Mouse (Mus musculus): ENCODE measurements around the gene Ehd2. TPM values are rescaled to one million over a fixed set of nuclear protein-coding genes. Genes with fewer than 3 reads are reported as not detected.

Gene Ehd2
- total and polyA plus RNA-seq, 3 experiments = 0.15 to 0.38 (median 0.33) TPM

GRCm38 (mm10) chr7:15914751-15915150, 52.6 kb downstream of the Ehd2 start:
- H3K36me3 ChIP-seq (replicated peaks) = peaks cover 38% of the 10 kb centered on the region
- DNase-seq (ENCODE audit: low spot score) (no peak), ATAC-seq (ENCODE audit: extremely low read depth, insufficient number of reproducible peaks, low FRiP score, poor library complexity, severe bottlenecking) (no peak)
- peaks cover 5% of the 10 kb centered on the region; the same call in 1 of the 2 replicates for H3K27me3 ChIP-seq (ENCODE audit: insufficient read depth, low read length)
- H3K9me3 ChIP-seq (replicated peaks) = no peaks in the 10 kb centered on the region
- TF ChIP-seq TAL1 (conservative IDR thresholded peaks at IDR 0.05; ENCODE audit: low read depth, low read length) (no peak), CTCF (IDR thresholded peaks at IDR 0.05; ENCODE audit: low read depth, low read length) (no peak), GATA2 (IDR thresholded peaks at IDR 0.05; ENCODE audit: borderline replicate concordance, low read depth, low read length) (no peak), POLR2AphosphoS5 (IDR thresholded peaks at IDR 0.05; ENCODE audit: insufficient replicate concordance, low read depth, low read length) (no peak), GATA1 (IDR thresholded peaks at IDR 0.05; ENCODE audit: borderline replicate concordance, low read length) (no peak)
- no peak overlapping the region for H3K4me3 ChIP-seq (ENCODE audit: low read depth, low read length)
- H3K4me1 ChIP-seq (ENCODE audit: insufficient read depth, low read depth, low read length) = peaks cover 21% of the 10 kb centered on the region

GRCm38 (mm10) chr7:15914252-15914651, 53.1 kb downstream of the Ehd2 start:
- ATAC-seq (ENCODE audit: extremely low read depth, insufficient number of reproducible peaks, low FRiP score, poor library complexity, severe bottlenecking) = no peak
- TF ChIP-seq GATA1 (IDR thresholded peaks at IDR 0.05; ENCODE audit: borderline replicate concordance, low read length) (no peak), CTCF (IDR thresholded peaks at IDR 0.05; ENCODE audit: low read depth, low read length) (peak; percentile 97)
- Histone ChIP-seq H3K27me3 (ENCODE audit: insufficient read depth, low read length) (peaks cover 5% of the 10 kb centered on the region; the same call in 1 of the 2 replicates), H3K36me3 (replicated peaks) (peaks cover 33% of the 10 kb centered on the region), H3K9me3 (replicated peaks) (no peaks in the 10 kb centered on the region), H3K4me1 (ENCODE audit: insufficient read depth, low read depth, low read length) (peaks cover 16% of the 10 kb centered on the region), H3K4me3 (ENCODE audit: low read depth, low read length) (no peak overlapping the region)
- no peak for DNase-seq (ENCODE audit: low spot score)

GRCm38 (mm10) chr7:15912183-15912582, 55.2 kb downstream of the Ehd2 start:
- peaks cover 4% of the 10 kb centered on the region; the same call in 1 of the 2 replicates for H3K4me1 ChIP-seq (ENCODE audit: insufficient read depth, low read depth, low read length)
- H3K36me3 ChIP-seq (replicated peaks) = peaks cover 15% of the 10 kb centered on the region
- peaks cover 17% of the 10 kb centered on the region for H3K27me3 ChIP-seq (ENCODE audit: insufficient read depth, low read length)
- no peak for TF ChIP-seq GATA1 (IDR thresholded peaks at IDR 0.05; ENCODE audit: borderline replicate concordance, low read length)
- TF ChIP-seq CTCF (IDR thresholded peaks at IDR 0.05; ENCODE audit: low read depth, low read length) = peak; percentile 50
- no peak for TF ChIP-seq POLR2AphosphoS5 (IDR thresholded peaks at IDR 0.05; ENCODE audit: insufficient replicate concordance, low read depth, low read length)
- H3K9me3 ChIP-seq (replicated peaks) = no peaks in the 10 kb centered on the region
- H3K4me3 ChIP-seq (ENCODE audit: low read depth, low read length) = no peak overlapping the region
- ATAC-seq (ENCODE audit: extremely low read depth, insufficient number of reproducible peaks, low FRiP score, poor library complexity, severe bottlenecking) (peak; percentile 54), DNase-seq (ENCODE audit: low spot score) (peak; percentile 50)

GRCm38 (mm10) chr7:15910521-15910920, 56.8 kb downstream of the Ehd2 start:
- peaks cover under 1% of the 10 kb centered on the region for H3K36me3 ChIP-seq (replicated peaks)
- ATAC-seq (ENCODE audit: extremely low read depth, insufficient number of reproducible peaks, low FRiP score, poor library complexity, severe bottlenecking) (no peak), DNase-seq (ENCODE audit: low spot score) (no peak)
- peaks cover 4% of the 10 kb centered on the region; the same call in 1 of the 2 replicates for H3K4me1 ChIP-seq (ENCODE audit: insufficient read depth, low read depth, low read length)
- H3K4me3 ChIP-seq (ENCODE audit: low read depth, low read length) = no peak overlapping the region
- no peaks in the 10 kb centered on the region for H3K9me3 ChIP-seq (replicated peaks)
- H3K27me3 ChIP-seq (ENCODE audit: insufficient read depth, low read length) = peaks cover 25% of the 10 kb centered on the region
- TF ChIP-seq GATA1 (IDR thresholded peaks at IDR 0.05; ENCODE audit: borderline replicate concordance, low read length) (no peak), TAL1 (conservative IDR thresholded peaks at IDR 0.05; ENCODE audit: low read depth, low read length) (no peak), POLR2AphosphoS5 (IDR thresholded peaks at IDR 0.05; ENCODE audit: insufficient replicate concordance, low read depth, low read length) (no peak), GATA2 (IDR thresholded peaks at IDR 0.05; ENCODE audit: borderline replicate concordance, low read depth, low read length) (no peak), CTCF (IDR thresholded peaks at IDR 0.05; ENCODE audit: low read depth, low read length) (no peak)

GRCm38 (mm10) chr7:15907971-15908590, 59.3 kb downstream of the Ehd2 start:
- H3K4me3 ChIP-seq (ENCODE audit: low read depth, low read length) = no peak overlapping the region
- H3K27me3 ChIP-seq (ENCODE audit: insufficient read depth, low read length) = peaks cover 25% of the 10 kb centered on the region
- DNase-seq (ENCODE audit: low spot score) (no peak), ATAC-seq (ENCODE audit: extremely low read depth, insufficient number of reproducible peaks, low FRiP score, poor library complexity, severe bottlenecking) (no peak)
- H3K4me1 ChIP-seq (ENCODE audit: insufficient read depth, low read depth, low read length) = peaks cover 4% of the 10 kb centered on the region; the same call in 1 of the 2 replicates
- TF ChIP-seq CTCF (IDR thresholded peaks at IDR 0.05; ENCODE audit: low read depth, low read length) (no peak), TAL1 (conservative IDR thresholded peaks at IDR 0.05; ENCODE audit: low read depth, low read length) (no peak), POLR2AphosphoS5 (IDR thresholded peaks at IDR 0.05; ENCODE audit: insufficient replicate concordance, low read depth, low read length) (no peak), GATA1 (IDR thresholded peaks at IDR 0.05; ENCODE audit: borderline replicate concordance, low read length) (no peak), GATA2 (IDR thresholded peaks at IDR 0.05; ENCODE audit: borderline replicate concordance, low read depth, low read length) (no peak)
- no peaks in the 10 kb centered on the region for H3K9me3 ChIP-seq (replicated peaks)
- no peaks in the 10 kb centered on the region for H3K36me3 ChIP-seq (replicated peaks)

GRCm38 (mm10) chr7:15906602-15907001, 60.8 kb downstream of the Ehd2 start:
- ATAC-seq (ENCODE audit: extremely low read depth, insufficient number of reproducible peaks, low FRiP score, poor library complexity, severe bottlenecking) (no peak), DNase-seq (ENCODE audit: low spot score) (no peak)
- Histone ChIP-seq H3K9me3 (replicated peaks) (no peaks in the 10 kb centered on the region), H3K4me3 (ENCODE audit: low read depth, low read length) (no peak overlapping the region), H3K4me1 (ENCODE audit: insufficient read depth, low read depth, low read length) (0 out of 2 replicates have a peak, but pooled peaks cover under 1% of the 10 kb centered on the region), H3K36me3 (replicated peaks) (no peaks in the 10 kb centered on the region), H3K27me3 (ENCODE audit: insufficient read depth, low read length) (peaks cover 25% of the 10 kb centered on the region)
- no peak for TF ChIP-seq GATA2 (IDR thresholded peaks at IDR 0.05; ENCODE audit: borderline replicate concordance, low read depth, low read length)
- no peak for TF ChIP-seq POLR2AphosphoS5 (IDR thresholded peaks at IDR 0.05; ENCODE audit: insufficient replicate concordance, low read depth, low read length)
- TF ChIP-seq GATA1 (IDR thresholded peaks at IDR 0.05; ENCODE audit: borderline replicate concordance, low read length) = no peak
